Mouse (Mus musculus) myocyte (in vitro differentiated cells): ENCODE measurements at regions not wholly inside any gene's neighbourhood (a gene's known extent, or its start where the extent isn't known, plus 50 kb on each side); places are given as distances from the start of the nearest gene placed in this dataset.

Experiments used
- H3K27me3 ChIP-seq: one replicate; pipeline ENCODE4 v1.6.1; 2011; ENCODE audit not compliant: control insufficient read depth, insufficient read depth, insufficient read length
- H3K36me3 ChIP-seq: one replicate; pipeline ENCODE4 v1.6.1; 2011; ENCODE audit not compliant: control insufficient read depth, insufficient read depth
- H3K4me2 ChIP-seq: one replicate; pipeline ENCODE4 v1.6.1; 2011; ENCODE audit warnings: low read depth, control low read depth
- H3K4me3 ChIP-seq: one replicate; pipeline ENCODE4 v1.5.1; 2011; ENCODE audit warnings: mild to moderate bottlenecking, control low read depth, moderate library complexity
- H3K79me2 ChIP-seq: one replicate; pipeline ENCODE4 v1.6.1; 2011; ENCODE audit not compliant: control insufficient read depth, insufficient read depth
- H3ac ChIP-seq: one replicate; pipeline ENCODE4 v1.6.1; 2011; ENCODE audit not compliant: control insufficient read depth, insufficient read length
- CEBPB ChIP-seq: IDR thresholded peaks from 2 replicates; pipeline ENCODE4 v1.6.1; 2011; ENCODE audit warnings: mild to moderate bottlenecking, moderate library complexity; ENCODE audit not compliant: poor library complexity, insufficient read depth, severe bottlenecking
- E2F4 ChIP-seq: IDR thresholded peaks from one replicate; pipeline ENCODE4 v1.6.1; 2011; ENCODE audit warnings: mild to moderate bottlenecking, control low read depth, moderate library complexity; ENCODE audit not compliant: insufficient read depth
- MAX ChIP-seq: IDR thresholded peaks from one replicate; pipeline ENCODE4 v1.6.1; 2011; ENCODE audit warnings: low read depth, mild to moderate bottlenecking, control low read depth
- MYOD1 ChIP-seq, 3 experiments: IDR thresholded peaks; one replicate each; pipeline ENCODE4 v1.6.1; 2011; ENCODE audit warnings: control low read depth in 2 of 3, low read depth in 2 of 3, mild to moderate bottlenecking in 2 of 3, moderate library complexity in 1 of 3; ENCODE audit not compliant: insufficient read length in 2 of 3, control insufficient read depth in 1 of 3
- MYOG ChIP-seq, 3 experiments: IDR thresholded peaks; one replicate each; pipeline ENCODE4 v1.6.1; 2011; ENCODE audit warnings: control low read depth in 2 of 3, low read depth in 2 of 3, mild to moderate bottlenecking in 2 of 3; ENCODE audit not compliant: insufficient read length in 2 of 3, control insufficient read depth in 1 of 3, insufficient read depth in 1 of 3
- POLR2A ChIP-seq: IDR thresholded peaks from one replicate; pipeline ENCODE4 v1.6.1; 2011; ENCODE audit warnings: low read depth, mild to moderate bottlenecking, control low read depth, moderate library complexity; ENCODE audit not compliant: insufficient read length
- POLR2AphosphoS2 ChIP-seq: IDR thresholded peaks from one replicate; pipeline ENCODE4 v1.6.1; 2011; ENCODE audit warnings: low read depth, control low read depth; ENCODE audit not compliant: insufficient read length
- REST ChIP-seq: IDR thresholded peaks from one replicate; pipeline ENCODE4 v1.6.1; 2011; ENCODE audit warnings: mild to moderate bottlenecking, control low read depth, moderate library complexity; ENCODE audit not compliant: insufficient read depth, insufficient read length
- SRF ChIP-seq: IDR thresholded peaks from one replicate; pipeline ENCODE4 v1.6.1; 2011; ENCODE audit warnings: low read depth; ENCODE audit not compliant: control insufficient read depth, insufficient read length
- TCF12 ChIP-seq: IDR thresholded peaks from one replicate; pipeline ENCODE4 v1.6.1; 2011; ENCODE audit warnings: mild to moderate bottlenecking, control low read depth; ENCODE audit not compliant: poor library complexity, insufficient read depth, severe bottlenecking
- TCF3 ChIP-seq: IDR thresholded peaks from one replicate; pipeline ENCODE4 v1.6.1; 2011; ENCODE audit warnings: low read depth, control low read depth; ENCODE audit not compliant: insufficient read length
- USF1 ChIP-seq: IDR thresholded peaks from one replicate; pipeline ENCODE4 v1.6.1; 2011; ENCODE audit warnings: low read depth, mild to moderate bottlenecking, control low read depth, moderate library complexity

GRCm38 (mm10) chr9:43514731-43515458, 204.2 kb downstream of the Trim29 start:
- Histone ChIP-seq H3K36me3 (no peaks in the 10 kb centered on the region), H3K27me3 (peaks cover 9% of the 10 kb centered on the region), H3K4me3 (no peak overlapping the region), H3K4me2 (no peak overlapping the region), H3ac (no peak overlapping the region), H3K79me2 (no peaks in the 10 kb centered on the region)
- TF ChIP-seq SRF (no peak), TCF12 (no peak), REST (no peak), MAX (no peak), USF1 (no peak), POLR2AphosphoS2 (no peak), MYOG (IDR thresholded peaks at IDR 0.05; ENCODE audit: control insufficient read depth in 1 of 3, insufficient read depth in 1 of 3, insufficient read length in 2 of 3, low read depth in 2 of 3) (no peak), TCF3 (no peak), E2F4 (no peak), POLR2A (no peak), MYOD1 (IDR thresholded peaks at IDR 0.05; ENCODE audit: control insufficient read depth in 1 of 3, insufficient read length in 2 of 3, low read depth in 2 of 3) (no peak), CEBPB (no peak)

GRCm38 (mm10) chr9:43520931-43521330, 210.3 kb downstream of the Trim29 start:
- peaks cover 7% of the 10 kb centered on the region for H3K27me3 ChIP-seq
- H3K79me2 ChIP-seq: no peaks in the 10 kb centered on the region
- H3K36me3 ChIP-seq: no peaks in the 10 kb centered on the region
- no peak overlapping the region for H3K4me3 ChIP-seq
- no peak overlapping the region for H3K4me2 ChIP-seq
- TF ChIP-seq POLR2AphosphoS2: no peak
- no peak for TF ChIP-seq MYOD1 (IDR thresholded peaks at IDR 0.05; ENCODE audit: control insufficient read depth in 1 of 3, insufficient read length in 2 of 3, low read depth in 2 of 3)
- no peak for TF ChIP-seq SRF
- H3ac ChIP-seq: no peak overlapping the region

DNA sequence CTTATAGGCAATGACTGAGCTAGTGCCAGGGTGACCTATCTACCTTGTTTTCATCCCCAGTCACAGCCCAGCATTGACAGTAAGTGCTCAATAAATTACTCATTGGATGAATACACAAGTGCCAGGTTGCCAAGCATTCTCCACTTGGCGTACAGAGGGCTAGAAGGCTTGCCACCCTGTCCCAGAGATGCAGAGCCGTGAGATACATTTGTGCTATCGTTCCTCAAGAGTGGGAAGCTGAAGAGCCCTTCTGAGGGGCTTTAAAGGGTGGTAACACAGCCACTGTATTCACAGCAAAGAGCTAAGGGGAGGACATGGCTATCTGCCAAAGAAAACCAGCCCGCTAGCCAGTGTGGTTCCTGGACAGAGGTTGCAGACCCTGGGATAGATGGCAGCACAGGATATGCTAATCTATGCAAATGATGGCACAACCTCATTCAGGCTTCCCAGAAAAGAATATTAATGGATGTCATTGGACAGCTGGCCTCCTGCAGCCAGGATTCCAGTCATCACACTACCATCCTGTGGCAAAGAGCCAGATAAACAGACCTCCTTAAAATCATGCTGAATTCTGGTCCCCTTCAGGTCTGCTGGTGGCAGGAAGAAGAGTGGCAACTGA, 214.4 kb downstream of the Trim29 start:
- Histone ChIP-seq H3K4me3 (no peak overlapping the region), H3K36me3 (no peaks in the 10 kb centered on the region), H3K4me2 (no peak overlapping the region), H3K27me3 (peaks cover 17% of the 10 kb centered on the region), H3K79me2 (no peaks in the 10 kb centered on the region), H3ac (no peak overlapping the region)
- no peak for TF ChIP-seq CEBPB
- no peak for TF ChIP-seq MAX
- TF ChIP-seq TCF3: no peak
- TF ChIP-seq E2F4: no peak
- no peak for TF ChIP-seq SRF
- no peak for TF ChIP-seq MYOG (IDR thresholded peaks at IDR 0.05; ENCODE audit: control insufficient read depth in 1 of 3, insufficient read depth in 1 of 3, insufficient read length in 2 of 3, low read depth in 2 of 3)
- no peak for TF ChIP-seq USF1
- TF ChIP-seq POLR2A: no peak
- TF ChIP-seq POLR2AphosphoS2: no peak
- no peak for TF ChIP-seq TCF12
- TF ChIP-seq MYOD1 (IDR thresholded peaks at IDR 0.05; ENCODE audit: control insufficient read depth in 1 of 3, insufficient read length in 2 of 3, low read depth in 2 of 3): no peak
- no peak for TF ChIP-seq REST

GRCm38 (mm10) chr9:43532187-43532586, 211.6 kb upstream of the Nectin1 start:
- H3K4me3 ChIP-seq: no peak overlapping the region
- H3K79me2 ChIP-seq: no peaks in the 10 kb centered on the region
- H3K36me3 ChIP-seq: no peaks in the 10 kb centered on the region
- H3K4me2 ChIP-seq: no peak overlapping the region
- peaks cover 14% of the 10 kb centered on the region for H3K27me3 ChIP-seq
- no peak overlapping the region for H3ac ChIP-seq
- TF ChIP-seq TCF12: no peak
- TF ChIP-seq POLR2A: no peak
- no peak for TF ChIP-seq REST
- TF ChIP-seq E2F4: no peak
- no peak for TF ChIP-seq MAX
- no peak for TF ChIP-seq MYOG (IDR thresholded peaks at IDR 0.05; ENCODE audit: control insufficient read depth in 1 of 3, insufficient read depth in 1 of 3, insufficient read length in 2 of 3, low read depth in 2 of 3)
- no peak for TF ChIP-seq USF1
- TF ChIP-seq SRF: no peak
- no peak for TF ChIP-seq TCF3
- TF ChIP-seq POLR2AphosphoS2: no peak
- no peak for TF ChIP-seq CEBPB
- TF ChIP-seq MYOD1 (IDR thresholded peaks at IDR 0.05; ENCODE audit: control insufficient read depth in 1 of 3, insufficient read length in 2 of 3, low read depth in 2 of 3): no peak

GRCm38 (mm10) chr9:43535967-43536366, 207.8 kb upstream of the Nectin1 start:
- TF ChIP-seq POLR2AphosphoS2 (no peak), MYOD1 (IDR thresholded peaks at IDR 0.05; ENCODE audit: control insufficient read depth in 1 of 3, insufficient read length in 2 of 3, low read depth in 2 of 3) (no peak), USF1 (no peak), MYOG (IDR thresholded peaks at IDR 0.05; ENCODE audit: control insufficient read depth in 1 of 3, insufficient read depth in 1 of 3, insufficient read length in 2 of 3, low read depth in 2 of 3) (no peak), MAX (no peak), POLR2A (no peak)

More at GRCm38 (mm10) chr9:43535967-43536366, 207.8 kb upstream of the Nectin1 start:
- H3K4me3 ChIP-seq: no peak overlapping the region
- peaks cover 5% of the 10 kb centered on the region for H3K27me3 ChIP-seq
- no peaks in the 10 kb centered on the region for H3K36me3 ChIP-seq
- no peak overlapping the region for H3K4me2 ChIP-seq
- no peak overlapping the region for H3ac ChIP-seq
- no peaks in the 10 kb centered on the region for H3K79me2 ChIP-seq
